Mouse (Mus musculus) layer of hippocampus, adult 2 months (tissue): Measurements from ENCODE around the gene Ccdc144b. TPM values are rescaled to one million over a fixed set of nuclear protein-coding genes. Genes with fewer than 3 reads are reported as not detected.

Experiments
- DNase-seq, 2 experiments: peaks; one replicate each; pipeline ENCODE4 v3.0.0; 2022; ENCODE audit warnings: low spot score in 2 of 2
- H3K27ac ChIP-seq: fragments of 200-600 bp; 2 replicates; pipeline ENCODE4 v1.8.1; 2022
- H3K4me3 ChIP-seq: fragments of 200-600 bp; 2 replicates; pipeline ENCODE4 v1.8.1; 2022; ENCODE audit warnings: mild to moderate bottlenecking
- CTCF ChIP-seq: fragments of 200-600 bp; conservative IDR thresholded peaks from 2 replicates; pipeline ENCODE4 v1.8.1; 2022; ENCODE audit warnings: antibody characterized with exemption, mild to moderate bottlenecking, moderate library complexity
- total RNA-seq, 2 experiments: library from RNA; stranded (reverse); gene quantifications; 2 replicates each; pipeline ENCODE4 v1.2.3; 2021

Ccdc144b gene
- total RNA-seq, 2 experiments from 2014 or later: not detected

DNA sequence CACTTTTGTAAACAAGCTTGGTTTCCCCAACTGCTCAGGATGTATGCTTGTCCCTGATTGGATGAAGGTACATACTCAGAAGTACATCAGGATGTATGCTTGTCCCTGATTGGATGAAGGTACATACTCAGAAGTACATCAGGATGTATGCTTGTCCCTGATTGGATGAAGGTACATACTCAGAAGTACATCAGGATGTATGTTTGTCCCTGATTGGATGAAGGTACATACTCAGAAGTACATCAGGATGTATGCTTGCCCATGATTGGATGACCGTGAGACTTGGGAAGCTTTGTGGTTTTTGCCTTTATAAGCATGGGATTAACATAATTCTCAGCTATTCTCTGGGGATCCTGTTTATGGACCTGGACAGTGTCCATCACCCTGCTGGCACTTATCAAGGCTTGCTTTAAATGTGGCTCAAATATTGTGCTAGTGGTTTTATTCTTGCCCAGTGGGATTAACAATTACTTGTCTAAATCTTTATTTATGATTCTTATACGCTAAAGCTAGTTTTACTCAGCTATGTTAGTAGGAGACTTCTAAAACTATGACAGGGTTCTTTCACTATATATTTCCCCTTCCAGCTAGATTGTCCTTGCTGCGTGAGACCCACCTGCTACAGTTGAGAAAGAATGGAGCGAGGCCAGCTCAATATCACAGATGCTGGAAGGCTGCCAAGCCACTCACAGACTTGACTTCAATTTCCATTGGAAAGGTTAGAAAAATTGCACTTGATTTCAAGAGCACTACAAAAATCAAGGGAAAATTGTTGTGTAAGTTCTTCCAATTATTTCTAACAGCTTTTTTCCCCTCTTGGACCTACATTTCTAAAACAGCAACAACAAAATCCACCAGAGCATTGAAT, 49.1 kb downstream of the Ccdc144b start:
- Histone ChIP-seq H3K4me3 (no peak overlapping the region), H3K27ac (no peak overlapping the region)
- no peak for TF ChIP-seq CTCF
- no peak for DNase-seq

DNA sequence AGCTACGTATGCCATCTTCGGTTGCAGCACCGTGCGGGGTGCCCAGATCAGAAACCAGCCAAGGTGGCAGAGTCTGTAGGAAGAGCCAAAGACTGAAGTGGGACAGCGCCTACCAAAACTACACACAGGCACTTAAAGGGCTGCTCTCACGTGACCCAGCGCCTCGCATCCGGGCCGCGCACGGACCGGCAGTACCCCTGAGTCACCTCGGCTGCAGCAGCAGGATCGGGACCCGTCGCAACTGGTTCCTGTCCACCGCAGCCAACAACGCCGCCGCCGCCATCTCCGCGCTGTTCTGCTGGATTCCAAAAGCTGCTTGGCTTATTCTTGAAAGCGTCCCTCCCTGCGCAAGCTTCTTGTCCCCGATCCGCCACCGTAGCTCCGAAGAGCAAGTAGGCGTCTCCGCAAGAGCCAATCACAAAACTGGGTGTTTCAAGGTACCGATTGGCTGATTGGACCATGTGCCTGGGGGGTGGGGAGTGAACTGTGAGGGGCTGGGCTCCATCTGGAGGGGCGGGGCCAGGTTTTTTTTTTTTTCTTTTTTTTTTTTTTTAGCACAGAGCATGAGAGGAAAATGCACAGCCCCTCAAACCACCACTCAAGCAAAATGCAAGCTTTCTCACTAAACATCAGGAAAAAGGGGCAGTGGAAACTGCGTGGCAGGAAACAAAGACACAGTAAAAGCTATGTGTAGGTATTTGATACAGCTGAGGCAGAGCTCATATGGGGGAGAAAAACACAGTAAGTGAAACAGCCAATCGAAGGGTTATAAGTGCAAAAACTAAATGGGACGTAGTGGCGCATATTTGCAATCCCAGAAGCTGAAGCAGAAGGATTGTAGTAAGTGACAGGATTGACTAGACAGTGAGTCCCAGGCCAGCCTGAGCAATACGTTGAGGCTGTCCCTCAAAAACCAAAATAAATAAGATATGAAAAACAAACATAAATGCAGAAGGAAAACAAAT, 52.8 kb downstream of the Ccdc144b start, which contains the start of gene Mccc1:
Gene Mccc1, minus strand, starts transcription at position 404 of the 965 bp plus-strand sequence.
- Histone ChIP-seq H3K4me3 (peak within 1 kb of the TSS; percentile 84), H3K27ac (peak within 1 kb of the TSS; percentile 99)
- no peak for TF ChIP-seq CTCF
- DNase-seq: peak; percentile 93 to 96

DNA sequence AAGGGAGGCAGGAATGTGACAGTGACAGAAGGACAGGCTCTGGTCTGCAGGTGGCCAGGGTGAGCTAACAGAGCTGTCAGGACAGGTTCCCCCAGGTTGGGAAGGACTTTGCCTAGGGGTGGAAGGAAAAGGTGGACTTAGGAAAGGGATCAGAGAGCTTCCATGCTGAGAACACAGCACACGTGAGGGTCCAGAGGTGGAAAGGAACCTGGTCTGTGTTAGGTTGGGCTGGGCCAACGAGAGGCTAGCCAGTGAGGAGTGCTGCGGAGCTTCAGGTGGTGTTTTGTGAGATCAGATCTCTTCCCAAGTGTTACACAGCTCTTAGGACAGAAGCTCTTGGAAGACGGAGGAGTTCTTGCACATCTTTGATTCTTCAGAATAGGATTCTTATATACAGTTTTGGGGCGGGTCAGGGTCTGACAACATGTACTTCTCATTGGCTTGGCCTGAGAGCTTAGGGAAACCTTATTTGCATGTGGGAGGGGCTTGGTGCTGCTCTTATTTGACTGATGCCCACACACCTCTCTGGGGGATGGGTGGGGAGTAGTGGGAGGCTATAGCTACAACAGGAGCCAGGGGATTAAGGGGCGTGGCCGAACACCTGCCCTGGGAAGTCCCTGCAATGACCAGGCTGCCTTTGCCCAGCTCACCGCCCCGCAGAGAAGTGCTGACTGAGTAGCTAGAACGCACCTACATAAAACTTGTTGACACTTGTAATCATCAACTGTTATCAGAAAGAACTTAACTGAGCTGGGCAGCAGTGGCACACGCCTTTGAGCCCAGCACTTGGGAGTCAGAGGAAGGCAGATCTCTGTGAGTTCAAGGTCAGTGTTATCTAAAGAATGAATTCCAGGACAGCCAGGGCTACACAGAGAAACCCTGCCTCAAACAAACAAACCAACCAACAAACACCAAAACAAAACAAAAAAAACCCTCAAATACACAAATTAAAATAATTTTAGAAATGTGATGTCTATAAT, 58.5 kb downstream of the Ccdc144b start:
- Histone ChIP-seq H3K27ac (no peak overlapping the region), H3K4me3 (no peak overlapping the region)
- no peak for TF ChIP-seq CTCF
- DNase-seq: no peak

DNA sequence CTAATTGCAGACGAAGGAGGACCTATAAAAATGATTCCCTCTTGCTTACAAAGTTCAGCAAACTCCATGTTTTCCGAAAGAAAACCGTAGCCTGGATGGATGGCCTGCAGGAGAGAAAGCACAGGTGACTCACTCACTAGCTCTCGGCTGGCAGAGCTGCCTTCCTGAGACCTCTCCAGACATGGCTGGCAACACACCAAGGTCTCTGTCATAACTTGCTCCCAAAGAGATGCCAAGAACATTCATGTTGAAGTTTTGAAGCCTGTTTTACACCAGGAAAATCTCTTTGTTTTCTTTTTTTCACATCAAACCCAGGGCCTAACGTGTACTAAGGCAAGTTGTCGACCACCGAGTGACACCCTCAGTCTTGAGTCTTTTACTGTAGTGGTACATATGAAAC, 62.6 kb downstream of the Ccdc144b start:
- Histone ChIP-seq H3K4me3 (no peak overlapping the region), H3K27ac (no peak overlapping the region)
- no peak for TF ChIP-seq CTCF
- no peak for DNase-seq

DNA sequence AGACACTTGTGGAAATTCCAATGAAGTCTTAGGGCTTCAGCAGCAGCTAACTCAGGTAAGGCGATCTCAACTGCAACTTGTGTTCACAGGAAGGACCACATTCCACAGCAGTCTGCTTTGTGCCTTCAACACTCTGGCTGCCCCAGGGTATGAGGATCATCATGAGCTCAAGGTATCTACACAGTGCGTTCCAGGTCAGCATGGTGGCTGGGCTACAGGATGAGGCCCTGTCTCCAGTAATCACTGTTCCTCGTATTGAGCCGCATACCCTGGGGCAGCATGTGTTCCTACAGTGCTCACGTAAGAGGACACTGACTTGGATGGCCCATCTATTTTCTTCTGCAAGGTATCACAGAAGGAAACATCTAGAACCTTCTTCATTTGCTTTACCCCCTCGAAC, 65.3 kb downstream of the Ccdc144b start:
- no peak for DNase-seq
- H3K4me3 ChIP-seq: no peak overlapping the region
- no peak for TF ChIP-seq CTCF
- no peak overlapping the region for H3K27ac ChIP-seq

DNA sequence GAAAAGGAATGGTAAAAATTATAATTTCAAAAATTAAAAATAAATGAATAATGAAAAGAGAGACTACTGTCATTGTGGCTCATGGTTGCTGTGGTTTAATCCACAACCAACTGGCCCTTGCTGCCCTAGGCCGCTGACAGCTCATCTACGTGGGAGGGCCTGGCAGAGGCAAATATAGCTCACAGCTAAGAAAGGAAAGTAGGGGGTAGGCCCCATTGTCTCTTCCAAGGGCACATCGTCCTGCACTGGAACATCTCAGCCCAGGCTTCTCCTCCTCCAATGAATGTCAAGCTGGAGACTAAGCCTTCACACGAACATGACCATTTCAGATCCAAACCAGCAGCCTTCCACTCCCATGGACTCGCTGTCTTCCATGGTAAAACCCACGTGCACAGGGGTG, 67.1 kb downstream of the Ccdc144b start:
- DNase-seq: no peak
- no peak for TF ChIP-seq CTCF
- no peak overlapping the region for H3K4me3 ChIP-seq
- H3K27ac ChIP-seq: no peak overlapping the region

DNA sequence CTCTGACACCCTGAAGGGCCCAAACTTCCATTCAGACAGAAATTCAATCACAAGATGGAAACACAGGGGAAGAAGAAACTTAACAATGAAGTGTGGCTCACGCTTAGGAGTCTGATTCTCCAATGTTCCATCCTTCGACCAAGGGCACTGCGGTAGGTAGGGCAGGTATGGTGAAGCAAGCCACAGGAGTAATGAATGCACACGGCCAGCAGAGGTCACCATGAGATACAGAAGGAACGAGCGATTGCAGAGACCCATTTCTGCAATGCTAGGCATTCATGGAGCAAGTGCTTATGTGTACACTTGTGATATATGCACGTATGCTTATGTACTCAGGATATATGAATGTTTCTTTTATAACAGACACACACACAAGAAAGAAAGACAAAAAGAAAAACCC, 79.8 kb downstream of the Ccdc144b start:
- no peak overlapping the region for H3K27ac ChIP-seq
- peak in 1 of 2 experiments; percentile 33 for DNase-seq
- H3K4me3 ChIP-seq: no peak overlapping the region
- peak; percentile 65 for TF ChIP-seq CTCF

DNA sequence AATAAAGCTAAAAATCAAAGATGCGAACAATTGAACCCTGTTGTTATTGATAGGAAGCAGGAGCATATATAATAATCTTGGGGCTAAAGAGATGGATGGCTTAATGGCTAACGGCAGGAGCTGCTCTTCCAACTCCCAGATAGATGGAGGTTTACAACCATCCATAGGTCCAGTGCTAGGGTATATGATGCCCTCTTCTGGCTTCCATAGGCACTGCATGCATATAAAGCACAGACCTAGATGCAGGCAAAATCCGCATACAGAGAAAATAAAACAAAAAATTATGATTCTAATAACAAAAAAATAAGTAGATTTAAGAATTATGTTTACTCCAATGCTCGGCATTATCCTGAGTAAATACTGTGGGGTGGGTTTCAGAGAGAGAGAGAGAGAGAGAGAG, 80.4 kb downstream of the Ccdc144b start:
- no peak for DNase-seq
- Histone ChIP-seq H3K4me3 (no peak overlapping the region), H3K27ac (no peak overlapping the region)
- TF ChIP-seq CTCF: peak; percentile 74

DNA sequence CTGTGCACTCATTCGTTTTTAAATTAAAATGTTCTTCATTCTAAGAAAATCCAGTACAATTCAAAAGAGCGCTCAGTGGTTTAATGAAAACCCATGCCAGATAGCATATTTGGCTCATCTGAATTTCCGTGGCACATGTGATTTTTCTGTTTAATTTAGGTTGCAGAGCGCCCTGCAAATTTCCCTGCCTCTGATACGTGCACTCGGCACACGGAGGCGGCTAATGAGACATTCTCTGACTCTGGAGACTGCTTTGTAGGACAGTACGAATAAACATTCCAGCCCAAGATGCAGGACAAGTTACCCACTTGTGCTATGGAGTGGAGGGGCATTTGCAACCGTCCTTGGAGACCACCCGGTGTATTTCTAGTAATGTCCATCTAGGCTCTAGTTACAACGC, 82.2 kb downstream of the Ccdc144b start:
- Histone ChIP-seq H3K27ac (no peak overlapping the region), H3K4me3 (no peak overlapping the region)
- no peak for TF ChIP-seq CTCF
- peak in 1 of 2 experiments; percentile 28 for DNase-seq

DNA sequence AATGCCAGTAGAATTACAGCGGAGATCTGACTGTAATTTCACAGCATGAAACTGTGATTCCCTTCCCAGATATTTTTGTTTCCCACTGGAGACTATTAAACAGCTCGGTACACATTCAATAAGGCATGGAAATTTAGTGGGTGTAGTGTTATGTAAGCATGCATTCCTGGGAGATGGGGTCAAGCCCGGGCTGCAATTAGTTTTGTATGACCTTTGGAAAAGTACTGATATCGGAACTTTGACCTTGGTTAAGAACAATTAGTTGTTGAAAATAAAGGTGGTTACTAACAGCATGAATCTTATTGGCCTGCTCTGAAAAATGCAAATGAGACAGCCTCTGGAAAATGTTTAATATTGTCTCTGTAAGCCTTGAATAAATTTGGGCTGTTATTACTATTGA, 82.9 kb downstream of the Ccdc144b start:
- Histone ChIP-seq H3K27ac (no peak overlapping the region), H3K4me3 (no peak overlapping the region)
- TF ChIP-seq CTCF: no peak
- DNase-seq: no peak

DNA sequence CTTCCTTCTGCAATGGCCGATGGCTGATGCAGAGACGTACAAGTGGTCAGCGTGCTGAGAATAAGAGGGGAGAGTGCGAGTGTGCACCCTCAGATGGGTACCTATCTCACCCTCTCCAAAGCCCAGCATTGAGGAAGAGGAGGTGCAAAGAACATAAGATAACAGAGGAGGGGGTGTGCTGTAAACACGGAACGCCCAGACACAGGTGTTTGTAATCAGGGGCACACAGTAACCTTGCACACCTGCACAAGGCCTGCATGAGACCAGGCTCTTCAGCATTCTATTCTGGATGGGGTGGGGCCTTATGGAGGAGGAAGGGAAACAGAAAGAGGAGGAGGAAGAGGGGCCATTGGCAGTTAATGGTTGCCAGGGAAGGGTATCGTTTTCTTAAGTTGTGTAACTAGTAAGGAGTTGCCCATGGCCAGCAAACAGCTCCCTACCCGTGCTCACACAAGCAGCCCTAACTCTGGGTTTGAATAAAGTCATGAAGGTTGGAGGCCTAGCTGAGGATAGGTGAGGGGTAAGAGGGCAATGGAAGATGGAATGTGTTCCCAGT, 85.9 kb downstream of the Ccdc144b start:
- Histone ChIP-seq H3K4me3 (no peak overlapping the region), H3K27ac (no peak overlapping the region)
- no peak for DNase-seq
- TF ChIP-seq CTCF: no peak

DNA sequence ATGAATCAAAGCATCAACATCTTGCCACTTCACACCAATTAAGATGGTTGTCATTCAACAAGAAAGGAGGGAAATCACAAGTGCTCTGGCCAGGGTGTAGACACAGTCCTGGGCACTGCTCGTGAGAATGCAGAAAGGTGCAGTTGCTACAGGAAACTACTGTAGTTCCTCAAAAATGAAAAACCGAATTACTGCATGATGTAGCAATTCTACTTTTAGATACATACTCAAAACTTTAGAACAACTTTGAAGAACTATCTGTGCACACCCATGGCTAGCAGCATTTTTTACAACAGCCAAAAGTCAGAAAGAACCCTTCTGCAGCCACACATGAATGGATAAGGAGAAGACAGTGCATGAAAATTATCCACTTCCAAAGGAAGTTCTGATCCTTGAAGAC, 86.9 kb downstream of the Ccdc144b start:
- no peak for TF ChIP-seq CTCF
- no peak for DNase-seq
- Histone ChIP-seq H3K4me3 (no peak overlapping the region), H3K27ac (no peak overlapping the region)
